Mouse (Mus musculus) CH12.LX (cell line): ENCODE data around the gene Dhx32. TPM values are rescaled to one million over a fixed set of nuclear protein-coding genes. Genes with fewer than 3 reads are reported as not detected.
A peak's percentile ranks its signal among the peaks of the same experiment; 100 is the strongest.

Experiments used
- DNase-seq: peaks from one replicate; pipeline ENCODE4 v3.0.0-alpha.2; 2013; ENCODE audit errors: extremely low read depth
- H3K27ac ChIP-seq: 2 replicates; pipeline ENCODE4 v1.5.1; 2012; ENCODE audit warnings: low read depth, mild to moderate bottlenecking, control low read depth, moderate library complexity; ENCODE audit not compliant: insufficient read depth
- H3K27me3 ChIP-seq: replicated peaks from 2 replicates; pipeline ENCODE3; 2012; ENCODE audit warnings: inconsistent platforms
- H3K36me3 ChIP-seq, 2 experiments: replicated peaks in 1 of 2; 2 replicates each; pipeline versions ENCODE3 to v1.6.1; 2012; ENCODE audit warnings: inconsistent platforms in 1 of 2, low read length in 1 of 2, mild to moderate bottlenecking in 1 of 2, mixed read lengths in 1 of 2, moderate library complexity in 1 of 2; ENCODE audit not compliant: control insufficient read depth in 1 of 2, insufficient read depth in 1 of 2
- H3K4me1 ChIP-seq, 2 experiments: 2 replicates each; pipeline ENCODE4 v1.6.1; 2012; ENCODE audit warnings: inconsistent platforms in 1 of 2, moderate library complexity in 1 of 2; ENCODE audit not compliant: insufficient read depth in 2 of 2, control insufficient read depth in 1 of 2
- H3K4me2 ChIP-seq: 2 replicates; pipeline ENCODE4 v1.6.1; 2012; ENCODE audit warnings: low read depth, mild to moderate bottlenecking, control low read depth; ENCODE audit not compliant: poor library complexity, insufficient read depth, severe bottlenecking
- H3K4me3 ChIP-seq, 3 experiments: fragments of 150-350 bp in 1 of 3; sonication (generic) in 1 of 3; replicated peaks in 1 of 3; 2 replicates each; pipeline versions ENCODE3 to v1.5.1; 2011 to 2012; ENCODE audit warnings: low read depth in 2 of 3, low read length in 2 of 3, mild to moderate bottlenecking in 2 of 3, moderate library complexity in 2 of 3, control low read depth in 1 of 3, improper control_type of control experiment in 1 of 3, inconsistent platforms in 1 of 3, mixed read lengths in 1 of 3; ENCODE audit not compliant: poor library complexity in 1 of 3
- H3K79me2 ChIP-seq: replicated peaks from 2 replicates; pipeline ENCODE4 v1.6.1; 2012; ENCODE audit warnings: mild to moderate bottlenecking, moderate library complexity; ENCODE audit not compliant: control insufficient read depth, poor library complexity, insufficient read depth, severe bottlenecking; ENCODE audit errors: extremely low read depth
- H3K9ac ChIP-seq: 2 replicates; pipeline ENCODE4 v1.6.1; 2012; ENCODE audit warnings: low read depth, mild to moderate bottlenecking, control low read depth, moderate library complexity; ENCODE audit not compliant: insufficient read depth
- H3K9me3 ChIP-seq: replicated peaks from 2 replicates; pipeline ENCODE3; 2012; ENCODE audit warnings: low read length, inconsistent platforms, mixed read lengths
- BHLHE40 ChIP-seq: IDR thresholded peaks from 2 replicates; pipeline ENCODE4 v1.6.1; 2011; ENCODE audit warnings: mild to moderate bottlenecking, low read depth, low read length, improper control_type of control experiment
- CHD1 ChIP-seq: IDR thresholded peaks from 2 replicates; pipeline ENCODE4 v1.6.1; 2012; ENCODE audit warnings: low read depth, low read length, improper control_type of control experiment, inconsistent platforms
- ELF1 ChIP-seq: IDR thresholded peaks from 2 replicates; pipeline ENCODE4 v1.6.1; 2014; ENCODE audit warnings: low read depth, mild to moderate bottlenecking, inconsistent platforms, low read length, improper control_type of control experiment
- EP300 ChIP-seq: IDR thresholded peaks from 2 replicates; pipeline ENCODE4 v1.6.1; 2011; ENCODE audit warnings: low read length, improper control_type of control experiment
- ETS1 ChIP-seq: conservative IDR thresholded peaks from 2 replicates; pipeline ENCODE4 v1.6.1; 2012; ENCODE audit warnings: low read depth, mild to moderate bottlenecking, inconsistent platforms, low read length, improper control_type of control experiment, moderate library complexity
- GABPA ChIP-seq: IDR thresholded peaks from 2 replicates; pipeline ENCODE4 v1.6.1; 2012; ENCODE audit warnings: low read depth, low read length, improper control_type of control experiment, inconsistent platforms; ENCODE audit not compliant: insufficient replicate concordance
- HCFC1 ChIP-seq: IDR thresholded peaks from 2 replicates; pipeline ENCODE4 v1.6.1; 2012; ENCODE audit warnings: low read depth, mild to moderate bottlenecking, inconsistent platforms, low read length, improper control_type of control experiment
- IRF4 ChIP-seq: IDR thresholded peaks from 2 replicates; pipeline ENCODE4 v1.6.1; 2014; ENCODE audit warnings: low read depth, mild to moderate bottlenecking, inconsistent platforms, low read length, improper control_type of control experiment
- JUN ChIP-seq: IDR thresholded peaks from 2 replicates; pipeline ENCODE4 v1.6.1; 2011; ENCODE audit warnings: low read depth, mild to moderate bottlenecking, low read length, improper control_type of control experiment, moderate library complexity; ENCODE audit not compliant: insufficient read depth
- JUND ChIP-seq: conservative IDR thresholded peaks from 2 replicates; pipeline ENCODE4 v1.6.1; 2011; ENCODE audit warnings: low read depth, low read length, improper control_type of control experiment
- KAT2A ChIP-seq: IDR thresholded peaks from 2 replicates; pipeline ENCODE4 v1.6.1; 2012; ENCODE audit warnings: low read length, improper control_type of control experiment, inconsistent platforms; ENCODE audit not compliant: insufficient replicate concordance
- MAFK ChIP-seq: IDR thresholded peaks from 2 replicates; pipeline ENCODE4 v1.6.1; 2011; ENCODE audit warnings: low read length, improper control_type of control experiment; ENCODE audit not compliant: insufficient replicate concordance
- MAX ChIP-seq: IDR thresholded peaks from 2 replicates; pipeline ENCODE4 v1.6.1; 2011; ENCODE audit warnings: low read length, improper control_type of control experiment
- MAZ ChIP-seq: IDR thresholded peaks from 2 replicates; pipeline ENCODE4 v1.6.1; 2012; ENCODE audit warnings: low read depth, mild to moderate bottlenecking, inconsistent platforms, low read length, improper control_type of control experiment, moderate library complexity
- MEF2A ChIP-seq: IDR thresholded peaks from 2 replicates; pipeline ENCODE4 v1.6.1; 2014; ENCODE audit warnings: low read depth, mild to moderate bottlenecking, inconsistent platforms, low read length, improper control_type of control experiment, borderline replicate concordance
- MXI1 ChIP-seq: IDR thresholded peaks from 2 replicates; pipeline ENCODE4 v1.6.1; 2011; ENCODE audit warnings: mild to moderate bottlenecking, low read depth, low read length, improper control_type of control experiment
- MYC ChIP-seq: IDR thresholded peaks from 2 replicates; pipeline ENCODE4 v1.6.1; 2011; ENCODE audit warnings: low read depth, mild to moderate bottlenecking, improper control_type of control experiment, low read length
- NELFE ChIP-seq: IDR thresholded peaks from 2 replicates; pipeline ENCODE4 v1.6.1; 2011; ENCODE audit warnings: low read depth, low read length, improper control_type of control experiment
- NRF1 ChIP-seq: IDR thresholded peaks from 2 replicates; pipeline ENCODE4 v1.6.1; 2014; ENCODE audit warnings: low read depth, mild to moderate bottlenecking, inconsistent platforms, low read length, improper control_type of control experiment, moderate library complexity
- PAX5 ChIP-seq: IDR thresholded peaks from 2 replicates; pipeline ENCODE4 v1.6.1; 2012; ENCODE audit warnings: low read length, inconsistent platforms, mixed read lengths
- POLR2A ChIP-seq: IDR thresholded peaks from 2 replicates; pipeline ENCODE4 v1.6.1; 2011; ENCODE audit warnings: low read depth, mild to moderate bottlenecking, improper control_type of control experiment, low read length
- POLR2AphosphoS2 ChIP-seq: IDR thresholded peaks from 2 replicates; pipeline ENCODE4 v1.6.1; 2011; ENCODE audit warnings: low read depth, low read length, improper control_type of control experiment
- RAD21 ChIP-seq: IDR thresholded peaks from 2 replicates; pipeline ENCODE4 v1.6.1; 2011; ENCODE audit warnings: low read depth, mild to moderate bottlenecking, low read length, improper control_type of control experiment, moderate library complexity
- RCOR1 ChIP-seq: conservative IDR thresholded peaks from 2 replicates; pipeline ENCODE4 v1.6.1; 2012; ENCODE audit warnings: low read depth, mild to moderate bottlenecking, inconsistent platforms, low read length, improper control_type of control experiment
- SIN3A ChIP-seq: IDR thresholded peaks from 2 replicates; pipeline ENCODE4 v1.6.1; 2012; ENCODE audit warnings: low read length, improper control_type of control experiment, inconsistent platforms
- SMC3 ChIP-seq: IDR thresholded peaks from 2 replicates; pipeline ENCODE4 v1.6.1; 2011; ENCODE audit warnings: low read depth, low read length, improper control_type of control experiment
- TBP ChIP-seq: conservative IDR thresholded peaks from 2 replicates; pipeline ENCODE4 v1.6.1; 2011; ENCODE audit warnings: low read depth, low read length, improper control_type of control experiment
- TCF12 ChIP-seq: IDR thresholded peaks from 2 replicates; pipeline ENCODE4 v1.6.1; 2014; ENCODE audit warnings: low read depth, mild to moderate bottlenecking, inconsistent platforms, low read length, improper control_type of control experiment
- UBTF ChIP-seq: IDR thresholded peaks from 2 replicates; pipeline ENCODE4 v1.6.1; 2012; ENCODE audit warnings: low read depth, mild to moderate bottlenecking, inconsistent platforms, low read length, improper control_type of control experiment, moderate library complexity
- USF2 ChIP-seq: conservative IDR thresholded peaks from 2 replicates; pipeline ENCODE4 v1.6.1; 2011; ENCODE audit warnings: low read depth, low read length, improper control_type of control experiment
- ZC3H11A ChIP-seq: IDR thresholded peaks from 2 replicates; pipeline ENCODE4 v1.6.1; 2012; ENCODE audit warnings: low read depth, mild to moderate bottlenecking, inconsistent platforms, low read length, improper control_type of control experiment
- ZKSCAN1 ChIP-seq: IDR thresholded peaks from 2 replicates; pipeline ENCODE4 v1.6.1; 2012; ENCODE audit warnings: low read depth, inconsistent platforms, low read length, improper control_type of control experiment, borderline replicate concordance
- ZNF384 ChIP-seq: IDR thresholded peaks from 2 replicates; pipeline ENCODE4 v1.6.1; 2012; ENCODE audit warnings: low read depth, low read length, improper control_type of control experiment, inconsistent platforms
- dilution Hi-C: fragments of 300-500 bp; cut with MboI; formaldehyde crosslinking; loops from 2 replicates; pipeline ENCODE4 v1.14.3; 2020; ENCODE audit warnings: low sequenced_read_pairs; ENCODE audit not compliant: extremely low pct_unique_long_range_greater_than_20kb, extremely low pct_ligation_motif_present
- in situ Hi-C: fragments of 300-500 bp; cut with MboI; formaldehyde crosslinking; loops from 3 replicates; pipeline ENCODE4 v1.14.3; 2019; ENCODE audit warnings: low sequenced_read_pairs, low pct_ligation_motif_present, low pct_unique_long_range_greater_than_20kb, mixed read lengths
- polyA plus RNA-seq: library from polyadenylated mRNA; unstranded; fragments of >175 nt; gene quantifications from 2 replicates; pipeline ENCODE4 v1.2.1, GENCODE M21; 2012; ENCODE audit warnings: low read depth; ENCODE audit not compliant: insufficient read length
- total RNA-seq, 2 experiments: library from RNA; depleted of rRNA; stranded (reverse); fragments of 300-350 nt in 1 of 2; fragments of >200 nt in 1 of 2; gene quantifications; 2 replicates each; pipeline ENCODE4 v1.2.3; 2012 to 2014

The Dhx32 gene
- total and polyA plus RNA-seq, 3 experiments = 16.3 to 20.6 (median 16.9) TPM

- Histone ChIP-seq H3K4me2 (no peak overlapping the region), H3K9ac (no peak overlapping the region), H3K4me1 (peaks cover 5 to 10% of the 10 kb centered on the region in 2 experiments), H3K27ac (no peak overlapping the region), H3K79me2 (no peaks in the 10 kb centered on the region), H3K4me3 (no peak overlapping the region), H3K36me3 (no peaks in the 10 kb centered on the region), H3K9me3 (no peaks in the 10 kb centered on the region), H3K27me3 (peaks cover 34% of the 10 kb centered on the region)
- no peak for DNase-seq
- TF ChIP-seq UBTF = no peak
- dilution Hi-C loops = no loop called here
- in situ Hi-C loops = loop anchor here (5.0 kb wide), 1 partner anchor 109 kb away; no protein-coding TSS in a partner anchor
These were observed 943 bp downstream of the Dhx32 start for GRCm38 (mm10) chr7:133781583-133781982.

GRCm38 (mm10) chr7:133776626-133776996 lies 5.9 kb downstream of the Dhx32 start, which contains the start of gene Fank1:
TSS of gene Fank1 (plus strand) at chr7:133776861.
- dilution Hi-C loops (no loop called here), in situ Hi-C loops (no loop called here)
- H3K4me1 ChIP-seq = peaks cover 2 to 19% of the 10 kb centered on the region in 2 experiments; a peak in 3 of 4 replicates
- H3K36me3 ChIP-seq = no peaks in the 10 kb centered on the region
- no peaks in the 10 kb centered on the region for H3K79me2 ChIP-seq
- H3K9me3 ChIP-seq = no peaks in the 10 kb centered on the region
- H3K27me3 ChIP-seq = peaks cover 29% of the 10 kb centered on the region
- H3K9ac ChIP-seq = peak within 1 kb of the TSS; percentile 34
- peak within 1 kb of the TSS; percentile 68 to 82 (median 78) for H3K4me3 ChIP-seq
- H3K4me2 ChIP-seq = peak within 1 kb of the TSS; percentile 80
- DNase-seq = peak; percentile 74
- H3K27ac ChIP-seq = no peak within 1 kb of the TSS
- TF ChIP-seq ZNF384 = no peak
- no peak for TF ChIP-seq MAFK
- peak; percentile 67; the same call in 1 of the 2 replicates for TF ChIP-seq MAZ
- TF ChIP-seq ZKSCAN1 = no peak
- no peak for TF ChIP-seq USF2
- TF ChIP-seq MYC = no peak
- TF ChIP-seq ZC3H11A = no peak
- TF ChIP-seq PAX5 = no peak
- TF ChIP-seq NELFE = peak; percentile 34; the same call in 1 of the 2 replicates
- TF ChIP-seq ELF1 = peak; percentile 27; the same call in 1 of the 2 replicates
- TF ChIP-seq HCFC1 = peak; percentile 49
- peak; percentile 52; the same call in 1 of the 2 replicates for TF ChIP-seq POLR2A
- no peak for TF ChIP-seq KAT2A
- TF ChIP-seq TCF12 = no peak
- TF ChIP-seq MAX = no peak; the same call in 1 of the 2 replicates
- no peak for TF ChIP-seq TBP
- TF ChIP-seq EP300 = 0 out of 2 replicates have a peak, but pooled peaks have one; percentile 2
- TF ChIP-seq UBTF = no peak; the same call in 1 of the 2 replicates
- no peak for TF ChIP-seq RCOR1
- TF ChIP-seq POLR2AphosphoS2 = no peak
- TF ChIP-seq BHLHE40 = peak; percentile 45; the same call in 1 of the 2 replicates
- TF ChIP-seq ETS1 = no peak
- TF ChIP-seq CHD1 = no peak
- TF ChIP-seq JUN = no peak
- peak; percentile 89 for TF ChIP-seq SIN3A
- peak; percentile 95 for TF ChIP-seq MXI1
- TF ChIP-seq JUND = no peak
- TF ChIP-seq RAD21 = no peak
- 0 out of 2 replicates have a peak, but pooled peaks have one; percentile 45 for TF ChIP-seq MEF2A
- TF ChIP-seq NRF1 = peak; percentile 42; the same call in 1 of the 2 replicates
- no peak for TF ChIP-seq GABPA
- TF ChIP-seq IRF4 = 0 out of 2 replicates have a peak, but pooled peaks have one; percentile 27
- TF ChIP-seq SMC3 = no peak
